Mouse (Mus musculus) brain, embryonic 18.5 days (tissue): ENCODE measurements around the gene Sh2d3c.

Experiments used
- DNase-seq: peaks from one replicate; pipeline ENCODE4 v3.0.0-alpha.2; 2012; ENCODE audit warnings: low read depth, low spot score

The Sh2d3c gene

DNA sequence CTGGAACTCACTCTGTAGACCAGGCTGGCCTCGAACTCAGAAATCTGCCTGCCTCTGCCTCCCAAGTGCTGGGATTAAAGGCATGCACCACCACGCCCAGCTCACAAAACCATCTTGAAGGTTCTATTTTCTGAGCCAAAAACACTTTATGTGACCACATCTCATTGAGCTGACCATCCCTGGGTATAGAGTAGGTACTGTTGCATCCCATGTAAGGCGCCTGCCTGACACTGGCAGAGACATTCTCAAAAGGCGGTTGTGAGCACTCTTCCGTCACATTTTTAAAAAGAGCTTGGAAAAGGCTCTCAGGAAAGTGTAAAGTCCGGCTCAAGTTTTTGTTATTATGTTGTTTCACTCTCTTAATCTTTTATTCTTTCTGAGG, 35.8 kb downstream of the Sh2d3c start:
- no peak for DNase-seq

DNA sequence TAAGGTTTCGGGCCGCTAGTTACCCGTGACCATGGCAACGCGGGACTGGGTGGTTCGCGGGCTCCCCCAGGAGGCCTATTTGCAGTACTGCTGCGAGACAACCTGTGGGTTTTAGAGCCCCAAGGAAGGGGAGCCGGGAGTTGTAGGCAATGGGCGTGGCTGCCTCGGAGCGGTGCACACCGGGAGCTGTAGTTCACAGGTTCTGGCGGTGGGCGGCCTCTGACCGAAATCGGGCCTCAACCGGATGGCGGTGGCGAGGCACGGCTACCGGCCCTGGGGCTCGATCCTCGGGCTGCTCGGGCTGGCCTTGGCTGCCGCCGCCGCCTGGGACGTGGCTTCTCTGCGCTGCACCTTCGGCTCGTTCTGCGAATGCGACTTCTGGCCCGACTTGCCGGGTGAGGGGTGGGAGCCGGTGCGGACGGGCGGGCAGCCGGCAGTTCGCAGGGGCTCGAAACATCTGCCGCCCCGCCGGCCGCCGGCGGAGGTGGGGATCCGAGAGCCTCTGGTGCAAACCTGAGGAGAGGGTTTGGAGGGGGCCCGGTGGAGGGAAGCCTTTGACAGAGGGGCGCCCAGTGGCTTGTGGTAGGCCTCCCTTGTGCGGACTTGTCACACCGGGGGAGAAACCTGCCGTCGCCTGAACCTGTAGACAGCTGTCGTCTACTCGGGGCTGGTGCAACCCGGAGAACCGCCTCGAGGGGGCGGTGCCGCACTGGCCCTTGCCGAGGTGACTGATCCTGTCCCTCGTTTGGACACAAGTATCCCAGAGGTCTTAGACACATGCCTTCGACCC, 36.4 kb downstream of the Sh2d3c start, which contains the start of gene Tor2a:
TSS of gene Tor2a (plus strand) at position 179 of the 790 bp plus-strand sequence.
- peak; percentile 92 for DNase-seq

DNA sequence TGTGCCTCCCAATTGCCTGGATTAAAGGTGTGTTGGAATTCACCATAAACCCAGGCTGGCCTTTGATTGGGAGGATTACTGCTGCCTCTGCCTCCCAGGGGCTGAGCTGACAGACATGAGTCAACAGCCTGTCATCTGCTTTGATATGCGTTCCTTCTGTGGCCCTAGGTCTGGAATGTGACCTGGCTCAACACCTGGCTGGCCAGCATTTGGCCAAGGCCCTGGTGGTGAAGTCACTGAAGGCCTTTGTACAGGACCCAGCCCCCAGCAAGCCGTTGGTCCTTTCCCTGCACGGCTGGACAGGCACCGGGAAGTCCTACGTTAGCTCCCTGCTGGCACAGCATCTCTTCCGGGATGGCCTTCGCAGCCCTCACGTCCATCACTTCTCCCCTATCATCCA, 37.6 kb downstream of the Sh2d3c start:
- DNase-seq, result no peak

DNA sequence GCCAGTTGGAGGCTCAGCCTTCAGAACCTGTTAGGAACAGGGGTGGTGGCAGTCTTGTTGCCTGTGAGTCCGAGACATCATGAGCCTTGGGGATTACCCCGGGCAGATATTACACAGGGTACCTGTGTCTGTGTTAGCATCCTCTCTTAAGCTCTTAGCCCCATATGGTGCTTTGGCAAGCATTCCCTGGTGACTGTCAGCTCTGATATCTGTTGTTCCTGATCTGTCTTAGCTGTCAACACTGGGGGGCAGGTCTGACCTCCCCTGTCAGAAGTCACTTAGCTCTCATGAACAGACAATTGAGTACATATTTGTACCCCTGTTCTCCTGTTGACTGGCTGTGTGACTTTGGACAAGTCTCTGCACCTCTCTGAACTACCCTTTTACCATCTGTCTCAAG, 38.1 kb downstream of the Sh2d3c start:
- no peak for DNase-seq

DNA sequence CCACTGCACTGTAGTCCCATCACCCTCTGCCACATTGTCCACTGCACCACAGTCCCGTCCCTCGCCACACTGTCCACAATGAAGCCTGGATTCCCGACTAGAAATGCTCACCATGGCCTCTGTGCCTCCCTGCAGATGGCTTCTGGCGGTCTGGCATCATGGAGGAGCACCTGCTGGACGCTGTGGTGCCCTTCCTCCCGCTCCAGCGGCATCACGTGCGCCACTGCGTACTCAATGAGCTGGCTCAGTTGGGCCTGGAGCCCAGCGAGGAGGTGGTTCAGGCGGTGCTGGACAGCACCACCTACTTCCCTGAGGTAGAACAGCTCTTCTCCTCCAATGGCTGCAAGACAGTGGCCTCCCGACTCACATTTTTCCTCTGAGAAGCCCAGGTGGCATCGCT, 40.5 kb downstream of the Sh2d3c start:
- DNase-seq, result no peak

DNA sequence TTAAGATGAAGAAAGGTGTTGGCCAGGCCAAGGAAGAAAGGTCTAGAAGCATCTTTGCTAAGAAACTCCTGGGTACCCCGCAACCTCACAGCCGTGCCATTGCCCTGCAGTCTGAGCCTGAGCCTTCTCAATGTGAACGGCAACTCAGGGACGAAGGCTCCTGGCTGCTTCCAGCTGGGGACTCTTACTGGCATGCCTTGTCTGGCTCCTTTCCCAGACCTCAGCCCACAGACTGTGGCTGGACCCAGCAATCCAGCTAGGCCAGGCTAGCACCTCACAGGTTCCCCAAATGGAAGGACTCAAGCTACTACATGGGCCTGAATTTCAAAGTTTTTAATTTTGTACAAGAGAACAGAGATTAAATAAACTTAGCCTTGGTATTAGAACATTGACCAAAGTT, 41.0 kb downstream of the Sh2d3c start:
- no peak for DNase-seq

DNA sequence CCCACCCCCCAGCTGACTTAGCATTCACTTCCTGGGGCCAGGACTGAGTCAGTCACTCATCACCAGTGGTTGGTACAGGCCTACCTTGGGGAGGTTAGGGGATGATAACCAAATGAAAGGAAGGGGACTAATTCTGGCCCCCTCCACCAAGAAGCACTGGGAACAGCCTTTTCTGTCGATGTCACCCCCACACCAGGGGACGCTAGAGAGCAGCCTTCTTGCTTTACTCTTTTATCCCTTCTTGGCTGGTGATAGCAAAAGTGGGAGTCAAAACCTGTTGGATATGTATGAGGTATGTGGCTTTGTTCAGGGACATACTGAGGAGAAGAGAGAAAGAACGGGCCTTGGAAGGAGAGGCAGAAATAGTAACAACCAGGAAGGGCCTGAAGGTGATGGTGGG, 42.5 kb downstream of the Sh2d3c start:
- DNase-seq, result no peak

DNA sequence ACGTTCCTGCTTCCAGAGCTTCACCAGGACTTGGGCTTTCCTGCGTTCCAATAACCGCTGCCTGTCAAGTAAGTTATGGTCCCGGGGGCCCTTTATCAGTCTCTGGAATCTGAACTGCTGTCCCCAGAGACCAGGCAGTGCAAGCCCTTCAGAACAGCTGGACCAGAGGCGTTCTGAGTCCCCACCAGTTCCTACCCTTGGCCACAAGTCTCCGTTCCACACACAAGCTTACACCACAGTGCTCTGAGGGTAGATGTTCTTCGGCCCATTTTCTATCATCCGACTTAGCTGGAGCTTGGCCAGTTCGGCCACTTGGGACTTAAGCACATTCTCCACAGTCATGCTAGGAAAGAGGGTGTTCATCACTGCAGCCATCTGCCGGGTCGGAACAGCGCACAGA, 46.4 kb downstream of the Sh2d3c start:
- no peak for DNase-seq

DNA sequence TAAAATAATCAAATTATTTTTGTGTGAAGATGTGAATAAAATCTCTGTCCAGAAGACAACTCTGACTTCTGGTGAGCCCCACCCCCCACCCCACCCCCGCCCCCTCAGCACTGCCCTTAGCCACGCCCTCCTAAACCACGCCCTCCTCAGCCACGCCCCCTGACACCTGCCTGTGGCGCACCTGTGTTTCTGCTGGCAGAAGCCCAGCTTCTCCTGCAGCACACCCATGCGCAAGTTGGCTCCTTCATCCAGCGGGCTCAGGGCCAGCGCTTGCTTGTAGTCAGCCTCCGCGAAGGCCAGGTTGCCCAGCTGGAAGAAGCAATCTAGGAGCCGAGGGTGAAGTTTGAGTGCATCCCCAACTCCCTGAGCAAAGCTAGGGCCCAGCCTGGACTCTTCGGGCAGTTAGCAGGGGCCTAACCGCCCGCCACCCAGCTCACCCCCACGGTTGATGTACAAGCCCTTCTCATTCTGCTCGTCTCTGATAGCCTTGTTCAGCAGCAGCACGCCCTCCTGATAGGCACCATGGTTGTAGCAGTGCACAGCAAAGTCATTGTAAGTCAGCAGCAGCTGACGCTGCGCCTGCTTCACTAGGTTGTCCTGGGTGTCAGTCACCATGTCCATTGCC, 47.9 kb downstream of the Sh2d3c start:
- DNase-seq, result no peak

DNA sequence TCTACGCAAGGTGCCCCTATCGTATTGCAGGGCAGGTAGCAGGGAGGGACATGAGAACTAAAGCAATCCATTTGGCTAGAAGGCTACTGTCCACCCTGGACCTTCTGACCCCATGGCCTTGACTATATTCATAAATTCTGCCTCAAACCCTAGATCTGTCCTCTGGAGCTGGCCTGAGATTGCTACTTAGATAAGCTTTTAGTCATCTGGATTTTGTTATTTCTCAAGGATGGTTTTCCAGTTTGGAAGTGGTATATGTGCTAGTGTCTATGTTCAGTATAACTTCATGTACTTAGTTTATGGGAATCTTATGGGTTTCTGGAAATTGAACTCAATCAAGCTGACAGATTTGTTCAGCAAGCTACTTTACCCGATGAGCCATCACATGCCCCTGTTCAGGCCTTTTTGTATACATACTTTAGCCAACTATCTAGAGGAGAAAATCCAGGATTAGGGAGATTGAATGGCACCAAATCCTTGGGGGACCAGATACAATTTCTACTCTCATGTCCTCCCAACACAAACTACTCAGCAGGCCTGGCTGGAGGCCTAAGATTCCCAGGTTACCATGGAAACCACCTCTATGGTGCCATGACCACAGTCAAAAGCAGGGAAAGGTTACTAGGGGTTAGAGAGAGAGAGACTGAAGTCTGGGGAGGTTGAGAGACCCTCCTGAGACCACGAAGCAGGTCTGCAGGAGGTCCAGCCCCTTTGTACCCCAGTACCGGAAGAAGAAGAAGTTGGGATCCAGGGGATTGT, 48.7 kb downstream of the Sh2d3c start:
- DNase-seq, result no peak

DNA sequence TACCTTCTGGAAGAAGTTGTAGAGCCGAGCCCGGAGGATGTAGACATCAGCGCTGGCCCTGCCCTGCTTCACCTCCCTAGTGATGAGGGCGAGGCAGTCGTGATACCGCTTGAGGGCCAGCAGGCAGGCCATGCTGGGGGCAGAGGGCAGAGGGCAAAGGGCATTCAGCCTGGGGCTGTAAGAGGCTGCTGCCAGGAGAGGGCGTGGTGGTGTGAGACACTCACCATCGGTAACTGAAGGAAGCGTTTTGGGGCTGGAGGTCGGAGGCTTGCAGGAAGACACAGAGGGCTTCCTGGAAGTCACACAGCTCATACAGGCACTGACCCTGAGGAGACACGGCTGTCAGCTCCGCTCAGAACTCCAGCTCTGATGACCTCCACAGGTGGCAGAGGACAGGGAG, 51.0 kb downstream of the Sh2d3c start:
- DNase-seq, result no peak

DNA sequence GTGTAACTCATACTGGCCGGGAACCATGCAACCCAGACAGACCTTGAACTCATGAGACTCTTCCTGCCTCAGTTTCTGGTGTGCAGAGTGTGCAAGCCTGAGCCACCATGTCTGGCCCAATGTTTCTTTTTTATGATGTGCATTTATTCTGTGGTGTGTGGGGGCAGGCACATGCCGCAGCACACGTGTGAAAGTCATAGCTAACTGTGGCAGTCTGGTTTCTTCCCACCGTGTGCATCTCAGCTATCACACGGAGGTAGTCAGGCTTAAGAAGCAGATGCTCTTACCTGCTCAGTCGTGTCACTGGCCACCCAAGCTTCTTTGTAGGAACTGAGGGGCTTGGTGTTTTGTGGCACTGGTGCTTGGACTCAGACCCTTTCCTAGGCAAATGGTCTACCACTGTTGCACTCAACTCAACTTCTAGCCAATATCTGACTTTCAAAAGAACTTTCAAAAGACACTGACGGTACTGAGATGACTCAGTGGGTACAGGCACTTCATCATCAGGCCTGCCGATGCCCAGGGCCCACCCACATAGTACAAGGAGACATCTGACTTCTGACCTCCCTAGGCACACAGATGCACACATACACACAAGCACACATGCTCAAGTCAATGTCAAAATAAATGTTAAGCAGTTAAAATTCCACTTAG, 51.9 kb downstream of the Sh2d3c start:
- DNase-seq, result no peak

DNA sequence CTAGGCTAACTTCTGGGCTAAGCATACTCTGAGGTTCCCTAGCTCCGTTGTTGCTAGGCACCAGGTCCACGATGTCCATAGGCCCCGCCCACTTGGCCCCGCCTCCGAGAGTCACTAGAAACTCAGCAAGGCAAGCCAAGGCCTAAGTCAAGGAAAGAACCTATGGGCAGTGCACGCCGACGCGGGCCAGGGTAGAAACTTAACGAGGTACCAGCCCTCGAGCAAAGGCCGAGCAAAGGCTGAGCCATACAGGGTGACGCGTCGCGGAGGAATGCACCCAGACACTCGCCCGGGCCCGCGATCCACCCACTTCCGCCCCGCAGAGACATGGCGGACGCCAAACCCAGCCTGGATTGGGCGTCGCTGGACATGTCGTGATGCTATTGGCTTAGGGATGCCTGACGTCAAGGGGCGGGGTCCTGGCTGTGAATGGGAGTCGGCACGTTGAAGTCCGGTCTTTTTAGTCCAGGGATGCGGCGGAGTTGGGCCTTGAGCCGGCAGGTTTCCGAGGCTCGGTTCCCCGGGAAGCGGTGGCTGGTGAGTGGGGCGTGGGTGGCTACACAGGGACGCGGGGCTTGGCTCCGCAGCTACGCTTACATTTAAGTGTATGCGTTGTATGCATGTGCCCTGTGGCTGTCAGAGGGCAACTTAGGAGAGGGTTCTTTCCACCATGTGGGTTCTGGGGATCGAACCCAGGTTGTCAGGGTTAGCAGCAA, 54.7 kb downstream of the Sh2d3c start, which contains the start of the genes Ttc16 and Ptrh1:
TSS of gene Ttc16 (minus strand) at position 275 of the 716 bp plus-strand sequence.
TSS of gene Ptrh1 (plus strand) at position 428 of the 716 bp plus-strand sequence.
- DNase-seq, result peak; percentile 85

DNA sequence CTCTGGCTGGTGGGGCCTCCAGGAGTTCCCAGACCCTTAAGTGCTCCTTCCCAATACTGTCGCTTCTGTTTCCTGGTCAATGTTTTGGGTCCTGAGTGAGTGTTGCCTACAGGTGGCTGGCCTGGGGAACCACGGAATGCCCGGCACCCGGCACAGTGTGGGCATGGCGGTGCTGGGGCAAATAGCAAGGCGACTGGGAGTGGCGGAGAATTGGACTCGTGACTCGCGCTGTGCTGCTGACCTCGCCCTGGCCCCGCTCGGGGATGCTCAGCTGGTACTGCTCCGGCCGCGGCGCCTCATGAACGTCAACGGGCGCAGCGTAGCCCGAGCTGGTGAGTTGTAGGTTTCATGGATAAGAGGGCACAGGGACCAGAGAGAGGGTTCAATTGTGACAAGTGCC, 55.3 kb downstream of the Sh2d3c start:
- DNase-seq, result no peak

DNA sequence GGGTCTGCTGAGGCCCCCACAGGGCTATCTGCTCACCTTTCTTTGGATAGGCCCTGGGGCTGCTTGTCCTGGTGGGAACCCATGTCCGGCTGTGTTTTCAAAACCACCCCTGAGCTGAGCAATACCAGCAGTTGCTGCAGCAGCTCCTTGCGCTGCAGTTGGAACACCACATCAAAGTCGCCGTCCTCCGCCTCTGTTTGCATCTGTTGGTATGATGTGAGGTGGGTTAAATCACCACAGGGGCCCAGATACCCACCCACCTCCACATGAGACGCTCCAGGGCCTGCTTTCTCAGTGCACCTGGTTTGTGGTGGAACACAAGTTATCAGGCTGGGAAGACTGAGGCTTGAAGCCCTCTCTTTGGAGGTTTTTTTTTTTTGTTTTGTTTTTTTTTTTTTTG, 57.2 kb downstream of the Sh2d3c start:
- DNase-seq, result no peak

DNA sequence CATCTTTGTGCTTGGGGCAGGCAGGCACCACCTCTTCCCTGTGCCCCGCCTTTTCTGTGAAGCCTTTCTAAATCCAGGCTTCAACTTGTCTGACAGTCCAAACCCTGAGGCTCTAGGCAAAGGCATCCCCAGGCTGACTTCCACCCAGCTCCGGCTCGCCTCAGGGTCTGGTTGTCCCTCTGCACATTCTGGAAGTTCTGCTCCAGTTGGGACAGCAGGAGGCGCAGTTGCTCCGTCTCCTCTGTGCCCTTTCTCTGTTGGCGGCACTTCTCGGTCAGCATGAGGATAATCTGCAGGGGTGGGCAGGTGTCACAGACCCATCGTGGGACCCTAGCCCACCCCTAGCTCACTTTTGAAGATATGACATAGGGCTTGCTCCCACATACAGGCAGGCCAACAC, 58.3 kb downstream of the Sh2d3c start:
- DNase-seq, result no peak

DNA sequence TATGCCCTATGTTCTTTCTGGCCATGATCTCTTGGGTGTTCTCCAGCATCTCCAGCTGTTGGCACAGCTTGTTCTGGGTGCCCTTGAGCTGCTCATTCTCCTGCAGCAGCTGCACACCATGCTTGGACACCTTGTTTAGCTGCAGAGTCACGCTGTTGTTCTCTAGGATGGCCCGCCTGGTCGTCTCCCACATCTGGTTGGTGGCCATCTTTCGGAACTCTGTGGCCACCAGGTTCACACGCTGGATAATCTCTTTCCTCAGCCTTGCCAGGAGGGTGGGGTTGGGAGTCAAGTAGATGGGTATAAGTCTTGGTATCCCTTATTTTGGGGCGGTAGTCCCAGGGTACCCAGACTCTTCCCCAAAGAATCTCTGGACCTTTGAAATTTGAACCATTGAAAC, 58.9 kb downstream of the Sh2d3c start:
- no peak for DNase-seq

DNA sequence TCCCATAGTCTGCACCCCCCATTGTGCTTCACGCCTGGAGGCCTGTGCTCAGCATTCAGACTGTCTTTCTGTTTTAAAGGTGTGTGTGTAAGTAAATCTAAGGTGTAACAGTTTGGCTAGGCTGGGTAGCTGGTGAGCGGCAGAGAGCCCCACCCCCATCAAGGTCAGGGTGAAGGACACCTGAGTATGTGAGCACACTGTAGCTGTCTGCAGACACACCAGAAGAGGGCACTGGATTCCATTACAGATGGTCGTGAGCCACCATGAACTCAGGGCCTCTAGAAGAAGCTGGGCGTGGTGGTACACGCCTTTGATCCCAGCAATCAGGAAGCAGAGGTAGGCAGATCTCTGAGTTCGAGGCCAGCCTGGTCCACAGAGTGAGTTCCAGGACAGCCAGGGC, 60.9 kb downstream of the Sh2d3c start:
- no peak for DNase-seq

DNA sequence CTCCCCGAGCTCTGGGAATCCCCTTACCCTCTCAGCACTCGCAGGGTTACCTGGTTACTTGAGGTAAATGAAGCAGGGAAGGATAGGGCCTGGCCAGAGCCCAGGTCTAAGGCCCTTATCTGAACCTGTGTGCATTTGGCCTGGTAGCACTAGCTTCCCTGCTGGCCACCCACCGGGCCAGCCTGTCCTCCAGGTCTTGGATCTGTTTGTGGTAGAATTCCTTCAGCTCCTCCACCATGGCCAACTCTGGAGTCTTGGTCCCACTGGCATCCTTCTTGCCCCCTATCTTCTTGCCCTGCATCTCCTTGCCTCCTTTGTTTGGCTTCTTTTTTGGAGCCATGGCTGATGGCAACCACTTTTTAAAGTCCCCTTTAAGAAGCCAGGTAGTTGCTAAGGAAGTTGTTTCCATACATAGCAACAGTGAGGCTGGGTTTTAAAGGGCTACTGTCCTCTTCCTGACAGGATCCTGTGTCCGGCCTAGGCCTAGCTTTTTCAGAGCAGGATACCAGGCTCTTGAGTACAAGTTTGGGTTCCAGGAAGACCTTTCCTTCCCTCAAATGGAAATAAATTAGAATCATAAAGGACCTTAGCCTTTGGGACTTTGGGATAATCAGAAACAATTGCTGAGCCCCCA, 63.3 kb downstream of the Sh2d3c start, which contains the start of gene Cfap157:
TSS of gene Cfap157 (minus strand) at position 381 of the 634 bp plus-strand sequence.
- DNase-seq, result no peak

DNA sequence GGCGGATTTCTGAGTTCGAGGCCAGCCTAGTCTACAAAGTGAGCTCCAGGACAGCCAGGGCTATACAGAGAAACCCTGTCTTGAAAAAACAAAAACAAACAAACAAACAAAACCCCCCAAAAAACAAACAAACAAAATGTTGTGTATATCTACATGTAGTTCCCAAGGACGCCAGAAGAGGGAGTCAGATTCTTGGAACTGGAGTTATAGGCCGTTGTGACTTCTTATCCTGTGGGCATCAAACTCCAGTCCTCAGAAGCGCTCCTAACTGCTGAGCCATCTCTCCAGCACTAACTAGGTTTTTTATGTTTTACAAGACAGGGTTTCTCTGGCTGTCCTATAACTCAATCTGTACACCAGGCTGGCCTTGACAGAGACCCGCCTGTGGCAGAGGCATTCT, 66.3 kb downstream of the Sh2d3c start:
- DNase-seq, result no peak

DNA sequence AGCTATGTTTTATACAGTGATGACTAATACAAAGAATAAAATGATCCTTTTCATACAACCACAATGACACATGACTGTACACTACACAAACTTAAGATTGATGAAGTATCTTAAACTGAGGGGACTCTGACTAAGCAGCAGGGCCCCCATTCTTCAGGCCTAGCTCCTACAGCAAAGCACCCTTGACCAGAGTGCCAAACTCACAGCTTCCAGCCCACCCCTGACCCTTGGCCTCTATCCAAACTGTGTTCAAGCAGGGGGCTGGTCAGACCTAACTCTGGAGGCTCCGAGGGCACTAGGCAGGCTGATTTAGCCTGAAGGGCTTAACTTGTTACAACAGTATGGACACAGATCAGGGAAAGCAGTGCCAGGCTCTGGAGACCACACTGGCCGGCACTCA, 67.7 kb downstream of the Sh2d3c start:
- no peak for DNase-seq
